Mouse (Mus musculus) testis, adult 2 months (tissue): Measurements from ENCODE around the gene Atg10. TPM values are rescaled to one million over a fixed set of nuclear protein-coding genes. Genes with fewer than 3 reads are reported as not detected.

Source experiments
- H3K27ac ChIP-seq: fragments of 200-500 bp; 2 replicates; pipeline ENCODE4 v1.5.1; 2012; ENCODE audit warnings: low read depth, low read length; ENCODE audit not compliant: control insufficient read depth, insufficient read depth
- H3K27me3 ChIP-seq: fragments of 200-500 bp; 2 replicates; pipeline ENCODE4 v1.6.1; 2012; ENCODE audit warnings: mild to moderate bottlenecking, low read length, moderate library complexity; ENCODE audit not compliant: control insufficient read depth, insufficient read depth
- H3K36me3 ChIP-seq: fragments of 200-500 bp; 2 replicates; pipeline ENCODE4 v1.6.1; 2012; ENCODE audit warnings: mild to moderate bottlenecking, low read length; ENCODE audit not compliant: control insufficient read depth, insufficient read depth
- H3K4me1 ChIP-seq: fragments of 200-500 bp; 2 replicates; pipeline ENCODE4 v1.6.1; 2012; ENCODE audit warnings: low read length; ENCODE audit not compliant: control insufficient read depth, insufficient read depth
- H3K4me3 ChIP-seq: fragments of 200-500 bp; 2 replicates; pipeline ENCODE4 v1.5.1; 2012; ENCODE audit warnings: low read depth, mild to moderate bottlenecking, low read length, moderate library complexity, mixed read lengths; ENCODE audit not compliant: control insufficient read depth
- CTCF ChIP-seq: fragments of 200-500 bp; IDR thresholded peaks from 2 replicates; pipeline ENCODE4 v1.5.1; 2012; ENCODE audit warnings: low read depth, mild to moderate bottlenecking, inconsistent platforms, low read length, moderate library complexity; ENCODE audit not compliant: control insufficient read depth, insufficient read depth, insufficient replicate concordance
- POLR2A ChIP-seq: fragments of 200-500 bp; IDR thresholded peaks from 2 replicates; pipeline ENCODE4 v1.6.1; 2012; ENCODE audit warnings: low read depth, mild to moderate bottlenecking, inconsistent platforms, low read length, moderate library complexity; ENCODE audit not compliant: control insufficient read depth
- polyA plus RNA-seq: library from polyadenylated mRNA; depleted of rRNA; stranded (reverse); fragments of >200 nt; gene quantifications from 2 replicates; pipeline ENCODE4 v1.2.3, GENCODE M21; 2012

Atg10 gene
- polyA plus RNA-seq, 1 experiment, result 1.1 TPM

DNA sequence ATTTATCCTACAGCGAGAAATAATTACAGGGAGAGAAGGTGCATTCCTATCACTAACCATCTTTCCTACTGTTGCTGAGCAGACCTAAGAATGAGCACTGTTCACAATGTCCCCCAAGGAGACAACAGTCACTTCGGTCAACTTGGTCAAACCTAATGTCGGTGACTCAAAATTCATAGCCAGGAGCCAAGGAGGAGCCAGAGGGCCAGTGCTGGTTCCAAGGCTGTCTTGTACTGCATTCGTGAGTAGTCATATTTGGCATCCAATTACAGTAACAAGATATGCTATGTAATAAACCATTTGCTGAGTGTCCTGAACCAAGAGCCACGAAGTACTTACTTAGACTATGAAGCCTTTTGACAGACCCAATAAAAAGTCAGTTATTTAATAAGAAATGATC lies 176.9 kb downstream of the Atg10 start:
- Histone ChIP-seq H3K4me1 (no peaks in the 10 kb centered on the region), H3K4me3 (no peak overlapping the region), H3K27me3 (no peaks in the 10 kb centered on the region), H3K27ac (no peak overlapping the region), H3K36me3 (no peaks in the 10 kb centered on the region)
- TF ChIP-seq CTCF, result no peak
- no peak for TF ChIP-seq POLR2A

DNA sequence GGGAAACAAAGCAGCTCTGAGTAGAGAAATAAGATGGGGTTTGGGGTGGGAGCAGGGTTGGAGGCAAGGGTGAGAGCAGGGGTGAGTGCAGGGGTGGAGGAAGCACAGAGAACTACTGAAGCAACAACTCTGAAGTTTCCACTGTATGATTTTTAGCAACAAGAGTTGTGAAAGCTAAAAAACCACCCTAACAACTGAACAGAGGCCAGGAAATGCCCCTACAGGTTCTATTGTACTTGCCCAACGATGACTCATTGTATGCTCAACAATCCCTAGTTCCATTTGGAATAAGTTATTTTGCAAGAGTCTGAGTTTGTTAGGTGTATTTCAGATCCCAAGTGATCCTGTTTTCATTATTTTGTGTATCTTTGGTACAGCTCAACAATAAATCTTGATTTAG lies 182.5 kb downstream of the Atg10 start:
- Histone ChIP-seq H3K36me3 (no peaks in the 10 kb centered on the region), H3K4me3 (no peak overlapping the region), H3K4me1 (no peaks in the 10 kb centered on the region), H3K27ac (no peak overlapping the region), H3K27me3 (no peaks in the 10 kb centered on the region)
- TF ChIP-seq CTCF (no peak), POLR2A (no peak)

DNA sequence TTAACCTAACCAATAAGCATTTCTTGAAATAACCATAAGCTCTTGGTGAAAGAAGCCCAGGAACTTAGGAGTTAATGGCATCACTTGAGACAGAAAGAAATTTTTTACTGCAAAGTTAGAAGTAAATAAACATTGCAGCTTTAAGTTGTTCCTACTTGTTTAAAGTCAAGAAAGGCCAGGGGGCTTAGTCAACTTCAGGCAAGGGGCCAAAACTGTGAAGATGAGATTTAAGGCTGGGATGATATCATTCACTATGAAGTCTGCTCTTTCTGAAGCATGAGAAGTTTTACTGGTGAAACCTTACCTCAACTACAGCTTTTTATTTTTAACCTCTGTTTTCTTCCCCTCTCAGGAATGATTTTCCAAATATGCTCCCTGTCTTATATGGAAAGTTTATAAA lies 183.3 kb downstream of the Atg10 start:
- Histone ChIP-seq H3K27me3 (no peaks in the 10 kb centered on the region), H3K4me3 (no peak overlapping the region), H3K36me3 (no peaks in the 10 kb centered on the region), H3K4me1 (no peaks in the 10 kb centered on the region), H3K27ac (no peak overlapping the region)
- TF ChIP-seq POLR2A, result no peak
- no peak for TF ChIP-seq CTCF

DNA sequence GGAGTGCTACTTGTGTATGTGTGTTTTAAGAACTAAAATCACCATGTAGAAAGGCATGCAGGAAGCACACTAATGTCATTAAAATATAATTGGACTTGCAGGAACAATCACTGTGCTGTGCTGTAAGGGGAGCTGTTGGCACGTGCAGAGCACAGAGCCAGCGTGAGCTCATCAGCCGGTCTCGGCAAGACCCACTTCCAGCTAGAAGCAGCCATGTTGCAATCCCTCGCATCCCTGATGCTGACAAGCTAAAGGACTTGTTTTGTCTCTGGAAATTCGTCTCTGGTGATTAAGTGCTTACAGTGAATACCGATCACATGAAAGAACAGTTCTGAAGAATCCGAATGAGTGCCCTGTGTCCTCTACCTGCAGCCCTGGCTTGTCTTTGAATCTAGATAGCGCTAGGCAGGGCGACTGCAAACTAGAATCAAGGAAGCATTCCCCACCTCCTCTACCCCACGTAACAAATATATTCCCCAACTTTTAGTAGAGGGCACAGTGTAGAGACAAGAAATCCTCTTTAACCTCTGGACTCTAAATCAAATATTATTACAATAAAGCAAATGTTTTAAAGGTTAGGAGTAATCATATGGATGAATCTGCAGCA lies 184.5 kb downstream of the Atg10 start:
- Histone ChIP-seq H3K4me3 (no peak overlapping the region), H3K27ac (no peak overlapping the region), H3K4me1 (no peaks in the 10 kb centered on the region), H3K36me3 (no peaks in the 10 kb centered on the region), H3K27me3 (no peaks in the 10 kb centered on the region)
- TF ChIP-seq POLR2A (no peak), CTCF (peak; percentile 30; the same call in 1 of the 2 replicates)

DNA sequence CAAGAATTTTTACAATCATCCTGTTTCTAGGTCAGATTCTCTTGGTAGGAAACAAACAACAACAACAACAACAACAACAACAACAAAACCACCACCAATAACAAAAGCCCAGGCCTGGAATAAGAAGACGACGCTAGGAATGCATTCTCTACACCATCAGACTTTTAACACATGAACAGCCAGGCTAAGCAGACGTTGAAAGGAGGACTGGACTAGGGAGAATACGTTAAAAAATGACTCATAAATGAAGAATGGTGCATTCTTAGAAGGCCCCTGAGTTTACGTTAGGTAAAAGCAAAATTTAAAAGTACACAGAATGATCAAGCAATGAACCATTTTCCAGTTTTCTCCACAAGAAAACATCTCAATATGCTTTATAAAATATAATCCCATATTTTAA lies 185.1 kb downstream of the Atg10 start:
- Histone ChIP-seq H3K4me3 (no peak overlapping the region), H3K4me1 (no peaks in the 10 kb centered on the region), H3K27me3 (no peaks in the 10 kb centered on the region), H3K36me3 (no peaks in the 10 kb centered on the region), H3K27ac (no peak overlapping the region)
- no peak for TF ChIP-seq POLR2A
- TF ChIP-seq CTCF, result no peak

DNA sequence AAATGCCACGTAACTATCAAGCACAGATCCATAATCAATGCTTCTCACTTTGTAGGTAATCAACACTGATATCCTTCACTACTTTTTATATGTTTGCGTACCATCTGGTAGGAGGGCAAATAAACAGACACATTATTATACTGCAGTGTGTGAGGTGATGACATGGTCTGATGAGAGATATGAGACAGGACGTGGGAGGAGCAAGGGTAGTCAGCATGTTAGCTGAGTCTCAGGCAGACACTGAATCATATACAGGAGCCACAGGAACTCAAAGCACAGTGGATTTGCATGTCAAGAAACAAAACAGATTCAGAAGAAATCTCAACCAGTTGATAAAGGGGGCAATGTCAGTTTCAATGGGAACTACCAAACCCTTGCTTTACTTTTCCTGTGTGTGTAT lies 185.7 kb downstream of the Atg10 start:
- no peak overlapping the region for H3K4me3 ChIP-seq
- TF ChIP-seq CTCF (no peak), POLR2A (no peak)
- H3K27ac ChIP-seq, result no peak overlapping the region
- H3K27me3 ChIP-seq, result no peaks in the 10 kb centered on the region
- H3K4me1 ChIP-seq, result no peaks in the 10 kb centered on the region
- H3K36me3 ChIP-seq, result no peaks in the 10 kb centered on the region

DNA sequence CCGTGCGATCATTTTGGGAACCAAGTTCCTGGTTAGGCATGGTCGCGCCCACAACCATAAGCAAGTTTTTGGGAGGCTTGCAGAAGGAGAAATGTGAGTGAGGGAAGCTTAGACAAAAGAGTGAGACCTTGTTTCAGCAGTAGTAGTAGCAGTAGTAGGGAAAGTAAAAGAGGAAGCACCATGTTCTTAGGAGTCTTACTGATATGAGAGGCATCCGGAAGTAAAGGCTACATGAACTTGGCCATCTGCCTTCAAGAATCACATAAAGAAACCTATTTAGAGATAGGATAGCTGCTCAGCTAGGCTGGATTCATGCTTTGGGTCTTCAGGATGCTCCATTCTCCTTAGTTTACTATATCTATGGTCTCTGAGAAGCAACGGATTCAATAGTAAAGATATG lies 186.4 kb downstream of the Atg10 start:
- Histone ChIP-seq H3K27me3 (no peaks in the 10 kb centered on the region), H3K27ac (no peak overlapping the region), H3K4me1 (no peaks in the 10 kb centered on the region), H3K4me3 (no peak overlapping the region), H3K36me3 (no peaks in the 10 kb centered on the region)
- no peak for TF ChIP-seq CTCF
- no peak for TF ChIP-seq POLR2A

DNA sequence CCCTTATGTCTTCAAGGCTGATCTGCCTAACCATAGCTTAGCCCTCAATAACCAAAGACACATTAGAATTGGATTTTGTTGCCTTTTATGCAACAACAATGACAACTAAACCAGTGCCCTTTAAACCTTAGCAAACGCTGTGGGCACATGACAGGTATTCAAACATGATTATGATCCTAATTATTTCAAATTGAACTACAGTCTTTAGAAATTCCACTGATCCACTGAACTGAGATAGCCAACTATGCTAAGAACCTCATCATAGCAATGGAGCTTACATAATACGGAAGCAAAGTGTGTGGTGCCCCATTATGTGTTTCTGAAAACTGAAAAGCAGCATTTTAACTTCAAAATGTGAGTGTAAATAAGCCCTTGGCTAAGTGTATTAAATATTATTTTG lies 191.9 kb downstream of the Atg10 start:
- H3K36me3 ChIP-seq, result no peaks in the 10 kb centered on the region
- H3K27me3 ChIP-seq, result no peaks in the 10 kb centered on the region
- no peak overlapping the region for H3K4me3 ChIP-seq
- H3K4me1 ChIP-seq, result no peaks in the 10 kb centered on the region
- no peak overlapping the region for H3K27ac ChIP-seq
- TF ChIP-seq CTCF (no peak), POLR2A (no peak)
